Mouse (Mus musculus) liver, adult 2 months (tissue): ENCODE results near the gene Prickle1.

Experiments
- CTCF ChIP-seq: fragments of 200-500 bp; IDR thresholded peaks from 2 replicates; pipeline ENCODE4 v1.5.1; 2011; ENCODE audit warnings: low read depth, low read length, control low read depth
- POLR2A ChIP-seq: fragments of 200-500 bp; IDR thresholded peaks from 2 replicates; pipeline ENCODE4 v1.6.1; 2011; ENCODE audit warnings: low read length, control low read depth; ENCODE audit not compliant: insufficient read depth; ENCODE audit errors: extremely low read depth

- no peak for TF ChIP-seq POLR2A
- no peak for TF ChIP-seq CTCF
These were observed 23.9 kb upstream of the Prickle1 start for GRCm38 (mm10) chr15:93619551-93619950.
